Mouse (Mus musculus) heart, embryonic 15.5 days (tissue): ENCODE results near the gene Adgrl3. TPM values are rescaled to one million over a fixed set of nuclear protein-coding genes. Genes with fewer than 3 reads are reported as not detected.

ENCODE experiments used
- ATAC-seq: fragments of 200-750 bp; cut with Nextera tagmentation; replicated peaks from 2 replicates; pipeline ENCODE4 v1.8.0; 2017; ENCODE audit warnings: low read depth, moderate TSS enrichment; ENCODE audit not compliant: insufficient number of reproducible peaks, insufficient read depth, low FRiP score
- H3K27ac ChIP-seq: fragments of 300-500 bp; sonication (generic); 2 replicates; pipeline ENCODE4 v1.5.1; 2015; ENCODE audit warnings: mild to moderate bottlenecking, inconsistent platforms
- H3K27me3 ChIP-seq: fragments of 300-500 bp; sonication (generic); 2 replicates; pipeline ENCODE4 v1.6.1; 2015; ENCODE audit warnings: inconsistent platforms
- H3K36me3 ChIP-seq: fragments of 300-500 bp; sonication (generic); 2 replicates; pipeline ENCODE4 v1.6.1; 2015; ENCODE audit warnings: mild to moderate bottlenecking, inconsistent platforms
- H3K4me1 ChIP-seq: fragments of 300-500 bp; sonication (generic); replicated peaks from 2 replicates; pipeline ENCODE4 v1.6.1; 2015; ENCODE audit warnings: inconsistent platforms
- H3K4me2 ChIP-seq: fragments of 300-500 bp; sonication (generic); 2 replicates; pipeline ENCODE4 v1.6.1; 2015; ENCODE audit warnings: inconsistent platforms, mild to moderate bottlenecking, moderate library complexity
- H3K4me3 ChIP-seq: fragments of 300-500 bp; sonication (generic); 2 replicates; pipeline ENCODE4 v1.5.1; 2015; ENCODE audit warnings: mild to moderate bottlenecking, inconsistent platforms
- H3K9ac ChIP-seq: fragments of 300-500 bp; sonication (generic); 2 replicates; pipeline ENCODE4 v1.6.1; 2015; ENCODE audit warnings: mild to moderate bottlenecking, inconsistent platforms
- H3K9me3 ChIP-seq: fragments of 300-500 bp; sonication (generic); replicated peaks from 2 replicates; pipeline ENCODE4 v1.6.1; 2016; ENCODE audit warnings: inconsistent platforms
- WGBS: fragments of 180-500 bp; shearing (Covaris S2); methylation state at CpG from one replicate; pipeline ENCODE4 v1.1.7; 2015; ENCODE audit warnings: mixed read lengths; 5-methylcytosine and 5-hydroxymethylcytosine counted together
- polyA plus RNA-seq: library from polyadenylated mRNA; unstranded; fragments of >200 nt; fragmentation: Nextera tagmentation; extraction: Ambion mirVana; gene quantifications from 2 replicates; pipeline ENCODE4 v1.2.1, GENCODE M21; 2015

Adgrl3 gene
- polyA plus RNA-seq, 1 experiment from 2014 or later = 5.4 TPM

DNA sequence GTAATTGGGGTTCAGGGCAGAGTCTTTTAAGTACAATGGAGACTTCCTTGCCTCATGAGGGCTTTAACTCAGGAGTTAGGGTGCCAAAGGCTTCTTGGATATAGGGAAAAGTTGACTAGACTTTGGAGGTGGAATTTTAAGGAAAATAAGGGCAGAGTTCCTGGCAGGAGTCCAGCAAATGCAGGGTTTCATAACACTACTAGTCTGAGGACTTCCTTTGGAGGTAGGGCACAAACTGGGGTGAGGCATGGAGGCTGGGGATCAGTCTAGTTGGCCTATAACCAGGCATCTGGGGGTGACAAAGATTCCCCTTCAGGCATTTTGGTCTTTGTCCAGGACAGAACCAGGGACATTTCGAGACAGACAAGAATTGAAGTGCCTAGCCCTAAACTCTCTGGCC, 546.6 kb downstream of the Adgrl3 start:
- Histone ChIP-seq H3K9me3 (no peaks in the 10 kb centered on the region), H3K4me1 (no peaks in the 10 kb centered on the region), H3K9ac (no peak overlapping the region), H3K36me3 (no peaks in the 10 kb centered on the region), H3K27ac (no peak overlapping the region), H3K4me3 (no peak overlapping the region), H3K27me3 (no peaks in the 10 kb centered on the region), H3K4me2 (no peak overlapping the region)
- no peak for ATAC-seq
- WGBS = 83% methylated on average over 1 of the region's 1 CpGs

DNA sequence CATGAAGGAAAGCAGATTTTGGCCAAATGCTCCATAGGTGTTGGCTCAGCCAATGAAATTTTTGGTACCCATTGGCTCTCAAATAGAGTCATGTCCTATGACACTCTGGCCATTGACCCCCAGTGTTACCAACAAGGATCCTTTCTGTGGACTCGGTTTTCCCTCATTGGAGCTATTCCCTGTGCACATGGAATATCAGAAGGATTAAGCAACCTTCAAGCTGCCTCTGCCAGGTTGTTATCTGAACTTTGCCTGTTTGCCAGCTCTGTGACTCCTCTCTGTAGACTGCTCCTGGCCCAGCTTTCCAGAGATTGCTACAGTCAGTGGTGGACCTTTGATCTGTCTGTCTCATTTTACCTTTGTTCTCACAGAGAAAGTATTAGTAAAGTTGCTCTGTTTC, 548.8 kb downstream of the Adgrl3 start:
- no peaks in the 10 kb centered on the region for H3K9me3 ChIP-seq
- 56% methylated on average over 1 of the region's 1 CpGs for WGBS
- H3K4me3 ChIP-seq = no peak overlapping the region
- no peak for ATAC-seq
- H3K27ac ChIP-seq = no peak overlapping the region
- H3K4me2 ChIP-seq = no peak overlapping the region
- no peaks in the 10 kb centered on the region for H3K27me3 ChIP-seq
- H3K9ac ChIP-seq = no peak overlapping the region
- H3K36me3 ChIP-seq = no peaks in the 10 kb centered on the region
- no peaks in the 10 kb centered on the region for H3K4me1 ChIP-seq

DNA sequence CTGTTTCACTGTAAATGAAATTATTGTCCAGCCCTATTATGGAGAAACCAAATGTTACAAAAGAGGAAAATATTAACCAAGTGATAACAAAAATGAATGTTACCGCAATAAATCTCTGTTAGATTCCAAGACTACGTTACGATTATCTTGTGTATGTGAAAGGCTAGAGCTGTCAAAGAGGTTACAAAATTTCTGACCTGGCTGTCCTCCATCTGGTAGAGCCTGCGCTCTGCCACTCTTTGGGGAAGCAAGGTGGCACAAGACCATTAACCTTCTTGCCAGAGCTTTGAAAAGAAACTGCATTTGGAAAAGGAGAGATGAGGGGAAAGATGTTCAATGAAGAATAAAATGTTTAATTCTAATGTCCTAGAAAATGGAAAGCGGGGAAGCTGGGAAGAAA, 562.9 kb downstream of the Adgrl3 start:
- H3K36me3 ChIP-seq = no peaks in the 10 kb centered on the region
- H3K9ac ChIP-seq = no peak overlapping the region
- H3K4me1 ChIP-seq = no peaks in the 10 kb centered on the region
- 86% methylated on average over 5 of the region's 5 CpGs for WGBS
- no peak for ATAC-seq
- H3K4me2 ChIP-seq = no peak overlapping the region
- no peak overlapping the region for H3K27ac ChIP-seq
- H3K27me3 ChIP-seq = no peaks in the 10 kb centered on the region
- no peak overlapping the region for H3K4me3 ChIP-seq
- H3K9me3 ChIP-seq = no peaks in the 10 kb centered on the region

DNA sequence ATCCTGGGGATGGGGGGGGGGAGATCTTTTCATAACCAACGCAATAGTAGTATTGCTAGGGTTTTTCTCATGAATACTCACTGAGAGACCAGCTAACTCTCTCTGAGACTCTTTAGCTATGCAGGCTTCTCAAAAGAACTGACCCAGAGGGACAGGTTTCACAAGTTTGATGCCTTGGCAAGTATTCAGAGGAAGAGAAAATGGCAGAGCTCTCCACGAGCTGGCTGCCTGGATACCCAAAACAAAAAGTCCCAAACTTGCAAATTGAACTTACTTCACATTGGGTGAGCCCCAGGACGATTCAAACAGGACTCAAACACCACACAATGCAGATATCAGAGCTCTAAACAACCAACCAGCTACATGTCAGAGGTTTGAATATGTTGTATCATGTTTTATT, 563.5 kb downstream of the Adgrl3 start:
- no peak for ATAC-seq
- H3K4me1 ChIP-seq = no peaks in the 10 kb centered on the region
- WGBS = 47% methylated on average over 3 of the region's 3 CpGs
- no peaks in the 10 kb centered on the region for H3K9me3 ChIP-seq
- H3K36me3 ChIP-seq = no peaks in the 10 kb centered on the region
- no peak overlapping the region for H3K4me2 ChIP-seq
- H3K27me3 ChIP-seq = no peaks in the 10 kb centered on the region
- no peak overlapping the region for H3K9ac ChIP-seq
- no peak overlapping the region for H3K4me3 ChIP-seq
- no peak overlapping the region for H3K27ac ChIP-seq

DNA sequence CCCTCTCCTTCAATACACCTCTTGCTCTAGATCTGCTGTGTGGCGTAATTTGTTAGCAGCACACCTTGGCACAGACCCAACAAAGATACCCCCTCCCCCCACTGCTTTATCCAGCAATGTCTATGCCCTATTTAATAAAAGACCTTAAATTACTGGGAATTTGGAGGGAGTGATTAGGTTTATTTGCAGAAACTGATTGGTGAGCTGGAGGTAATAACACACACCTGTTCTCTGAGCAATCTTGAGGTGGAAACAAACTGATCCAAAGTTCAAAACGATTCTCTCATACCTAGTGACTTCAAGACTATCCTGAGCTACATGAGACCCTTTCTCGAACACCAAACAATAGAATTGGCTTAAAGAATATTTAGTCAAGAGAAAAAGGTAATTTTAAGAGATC, 565.0 kb downstream of the Adgrl3 start:
- Histone ChIP-seq H3K9me3 (no peaks in the 10 kb centered on the region), H3K9ac (no peak overlapping the region), H3K4me2 (no peak overlapping the region), H3K27me3 (no peaks in the 10 kb centered on the region), H3K4me1 (no peaks in the 10 kb centered on the region), H3K4me3 (no peak overlapping the region), H3K27ac (no peak overlapping the region), H3K36me3 (no peaks in the 10 kb centered on the region)
- 59% methylated on average over 3 of the region's 3 CpGs for WGBS
- ATAC-seq = no peak

DNA sequence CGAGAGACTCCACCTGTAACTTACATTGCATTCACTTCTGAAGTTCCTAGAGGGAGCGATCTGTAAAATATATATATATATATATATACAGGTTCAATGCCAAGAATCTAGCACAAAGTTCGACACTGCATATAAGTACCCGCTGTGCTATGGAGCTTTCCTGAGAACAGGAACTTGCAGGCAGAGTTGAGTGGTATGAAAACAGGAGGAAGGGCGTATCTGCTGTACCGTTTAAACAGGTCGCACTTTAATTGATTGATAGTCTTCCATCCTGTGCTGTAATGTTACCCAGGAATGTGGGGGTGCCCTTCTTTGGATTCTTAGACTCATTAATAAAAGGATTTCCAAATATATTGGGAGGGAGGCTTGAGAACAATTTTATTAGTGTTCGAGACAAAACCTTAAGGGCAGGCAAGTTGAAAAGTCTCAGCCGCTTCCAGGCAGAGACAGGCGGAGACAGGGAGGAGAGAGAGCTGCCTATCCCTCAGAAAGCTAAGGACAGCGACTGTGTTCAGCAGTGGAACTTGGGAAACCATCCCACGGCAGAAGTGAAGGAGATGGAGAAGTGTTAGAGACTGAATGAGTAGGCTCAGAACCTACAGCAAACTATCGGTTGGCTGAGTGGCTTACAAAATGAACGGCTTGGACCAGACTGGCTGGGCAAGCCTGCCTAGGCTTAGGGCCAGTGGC, 570.2 kb downstream of the Adgrl3 start:
- Histone ChIP-seq H3K4me1 (peaks cover 3% of the 10 kb centered on the region; the same call in 1 of the 2 replicates), H3K27ac (no peak overlapping the region), H3K36me3 (no peaks in the 10 kb centered on the region), H3K4me3 (no peak overlapping the region), H3K27me3 (no peaks in the 10 kb centered on the region), H3K4me2 (no peak overlapping the region), H3K9me3 (no peaks in the 10 kb centered on the region), H3K9ac (no peak overlapping the region)
- WGBS = 63% methylated on average over 14 of the region's 14 CpGs
- ATAC-seq = no peak

DNA sequence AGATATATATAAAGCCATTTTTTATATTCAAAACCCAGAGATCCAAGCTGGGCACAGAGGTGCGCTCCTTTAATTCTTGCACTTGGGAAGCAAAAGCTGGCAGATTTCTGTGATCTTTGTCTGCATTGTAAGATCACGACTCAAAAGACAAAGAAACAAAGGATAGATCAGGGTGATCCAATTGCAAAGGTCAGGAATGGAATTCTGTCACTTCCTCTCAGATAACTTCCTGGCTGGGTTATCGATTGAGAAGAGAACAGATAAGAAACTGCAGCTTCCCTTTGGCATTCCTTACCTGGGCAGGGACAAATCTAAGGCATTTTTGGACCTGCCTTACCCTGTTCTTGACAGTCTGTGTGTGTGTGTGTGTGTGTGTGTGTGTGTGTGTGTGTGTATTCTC, 571.5 kb downstream of the Adgrl3 start:
- Histone ChIP-seq H3K4me2 (no peak overlapping the region), H3K4me1 (peaks cover 3% of the 10 kb centered on the region; the same call in 1 of the 2 replicates), H3K4me3 (no peak overlapping the region), H3K9me3 (no peaks in the 10 kb centered on the region), H3K27ac (no peak overlapping the region), H3K27me3 (no peaks in the 10 kb centered on the region), H3K9ac (no peak overlapping the region), H3K36me3 (no peaks in the 10 kb centered on the region)
- 39% methylated on average over 3 of the region's 3 CpGs for WGBS
- ATAC-seq = no peak

DNA sequence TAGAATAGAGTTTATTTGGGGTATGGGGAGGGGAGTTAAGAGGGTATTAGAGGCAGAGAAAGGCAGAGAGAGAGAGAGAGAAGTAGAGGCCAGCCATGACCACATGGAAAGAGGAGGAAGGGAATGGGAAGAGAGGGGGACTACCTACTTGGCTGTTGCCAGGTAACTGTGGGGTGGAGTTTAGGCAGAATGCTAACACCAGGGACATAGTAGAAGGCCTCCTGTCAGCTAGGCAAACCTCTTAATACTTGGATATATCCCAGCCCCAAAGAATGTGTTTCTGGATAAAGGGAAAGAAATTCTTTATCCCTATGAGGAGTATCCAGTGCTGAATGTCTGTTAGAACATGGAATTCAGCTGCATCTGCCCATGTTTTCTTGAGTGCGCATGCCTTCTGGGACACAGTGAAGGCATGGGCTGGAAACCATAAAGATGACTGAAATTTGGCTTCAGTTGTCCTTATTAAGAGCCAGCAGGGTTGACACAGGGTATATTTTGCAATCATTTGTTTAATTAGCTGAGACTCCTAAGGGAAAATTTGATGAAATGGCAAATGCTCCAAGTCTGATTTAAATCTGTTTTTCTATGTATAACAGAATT, 573.6 kb downstream of the Adgrl3 start:
- H3K9me3 ChIP-seq = no peaks in the 10 kb centered on the region
- 84% methylated on average over 1 of the region's 1 CpGs for WGBS
- peaks cover 3% of the 10 kb centered on the region; the same call in 1 of the 2 replicates for H3K4me1 ChIP-seq
- H3K36me3 ChIP-seq = no peaks in the 10 kb centered on the region
- H3K27ac ChIP-seq = no peak overlapping the region
- H3K9ac ChIP-seq = no peak overlapping the region
- H3K4me3 ChIP-seq = no peak overlapping the region
- no peak overlapping the region for H3K4me2 ChIP-seq
- ATAC-seq = no peak
- H3K27me3 ChIP-seq = no peaks in the 10 kb centered on the region

DNA sequence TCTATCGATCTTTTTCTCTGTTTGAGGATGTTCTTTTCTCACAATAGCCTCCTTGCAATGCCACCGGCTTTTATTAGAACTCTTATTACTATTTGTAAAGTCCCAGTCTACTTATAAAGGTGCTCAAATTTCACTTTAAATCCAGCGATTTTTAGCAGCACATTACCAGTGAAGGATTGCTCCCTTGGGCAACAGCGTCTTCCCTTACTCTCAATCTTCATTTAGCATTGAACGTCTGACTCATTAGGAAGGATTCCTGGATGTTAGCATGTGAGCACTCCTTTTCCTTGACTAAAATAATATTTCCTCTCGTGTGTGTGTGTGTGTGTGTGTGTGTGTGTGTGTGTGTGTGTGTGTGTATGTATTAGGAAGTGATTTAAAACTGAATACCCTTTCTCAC, 578.1 kb downstream of the Adgrl3 start:
- Histone ChIP-seq H3K4me3 (no peak overlapping the region), H3K4me1 (peaks cover 3% of the 10 kb centered on the region; the same call in 1 of the 2 replicates), H3K9ac (no peak overlapping the region), H3K4me2 (no peak overlapping the region), H3K27ac (no peak overlapping the region), H3K27me3 (no peaks in the 10 kb centered on the region), H3K9me3 (no peaks in the 10 kb centered on the region), H3K36me3 (no peaks in the 10 kb centered on the region)
- no peak for ATAC-seq
- WGBS = 61% methylated on average over 6 of the region's 6 CpGs

DNA sequence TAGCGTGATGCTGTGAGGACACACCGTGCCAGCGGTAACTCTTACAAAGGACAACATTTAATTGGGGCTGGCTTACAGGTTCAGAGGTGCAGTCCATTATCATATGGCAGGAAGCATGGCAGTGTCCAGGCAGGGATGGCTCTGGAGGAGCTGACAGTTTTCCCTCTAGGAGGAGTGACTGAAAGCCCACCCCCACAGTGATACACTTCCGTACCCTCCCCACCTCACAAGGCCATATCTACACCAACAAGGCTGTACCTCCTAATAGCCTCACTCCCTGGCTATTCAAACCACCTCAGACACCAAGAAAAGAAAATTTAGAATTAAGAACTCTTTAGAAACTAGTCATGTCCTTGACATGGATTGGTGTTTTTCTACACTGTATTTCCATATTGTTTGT, 583.0 kb downstream of the Adgrl3 start:
- Histone ChIP-seq H3K9me3 (no peaks in the 10 kb centered on the region), H3K27ac (no peak overlapping the region), H3K4me1 (no peaks in the 10 kb centered on the region), H3K4me3 (no peak overlapping the region), H3K9ac (no peak overlapping the region), H3K36me3 (no peaks in the 10 kb centered on the region), H3K4me2 (no peak overlapping the region), H3K27me3 (no peaks in the 10 kb centered on the region)
- ATAC-seq = no peak
- 92% methylated on average over 4 of the region's 4 CpGs for WGBS

DNA sequence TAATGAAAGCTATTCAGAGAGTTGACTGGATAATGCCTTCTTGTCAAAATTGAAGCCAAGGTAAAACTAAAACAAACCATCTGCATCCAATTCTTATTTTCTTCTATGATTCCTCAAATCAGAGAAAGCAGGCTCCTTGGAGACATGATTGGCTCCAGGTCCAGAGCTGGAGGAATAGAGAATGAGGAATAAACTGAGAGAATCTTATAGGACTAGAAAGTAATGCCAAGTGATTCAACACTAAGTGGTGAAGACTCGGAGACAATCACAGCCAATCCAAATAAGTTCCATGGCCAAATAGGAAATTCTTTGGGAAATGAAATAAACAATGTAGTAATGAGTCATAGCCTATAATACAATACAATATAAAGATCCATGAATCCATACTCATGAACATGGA, 585.7 kb downstream of the Adgrl3 start:
- ATAC-seq = no peak
- WGBS = 55% methylated on average over 1 of the region's 1 CpGs
- H3K27ac ChIP-seq = no peak overlapping the region

DNA sequence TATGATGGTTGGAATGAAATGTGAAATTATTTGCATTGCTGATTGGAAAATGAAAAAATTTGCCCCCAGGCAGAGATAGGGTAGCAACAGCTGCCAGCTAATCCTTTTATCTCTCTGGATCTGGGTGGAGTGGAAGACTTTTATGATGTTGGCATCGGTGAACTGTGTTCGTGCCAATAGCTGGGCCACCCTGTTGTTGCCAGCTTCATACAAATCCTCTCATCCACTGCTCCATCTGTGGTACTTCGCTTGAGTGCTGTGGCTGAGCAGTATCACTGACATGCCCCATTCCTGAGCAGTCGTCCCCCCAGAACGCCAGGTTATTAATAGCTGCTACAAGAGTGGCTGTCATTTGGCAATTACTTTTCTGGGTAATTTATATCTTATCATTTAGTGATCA, 590.3 kb downstream of the Adgrl3 start:
- Histone ChIP-seq H3K4me3 (no peak overlapping the region), H3K9ac (no peak overlapping the region), H3K4me1 (peaks cover 2% of the 10 kb centered on the region), H3K27ac (no peak overlapping the region), H3K27me3 (no peaks in the 10 kb centered on the region), H3K36me3 (no peaks in the 10 kb centered on the region), H3K4me2 (no peak overlapping the region), H3K9me3 (no peaks in the 10 kb centered on the region)
- WGBS = 53% methylated on average over 5 of the region's 5 CpGs
- ATAC-seq = no peak

More for the DNA sequence above, 585.7 kb downstream of the Adgrl3 start:
- Histone ChIP-seq H3K27me3 (no peaks in the 10 kb centered on the region), H3K4me2 (no peak overlapping the region), H3K4me3 (no peak overlapping the region), H3K9me3 (no peaks in the 10 kb centered on the region), H3K9ac (no peak overlapping the region), H3K4me1 (peaks cover 2% of the 10 kb centered on the region), H3K36me3 (no peaks in the 10 kb centered on the region)
